In genomic region chr11:101190181-101190912, GRCm38 (mm10) we compare ENCODE assay signal across 8 mouse cellular contexts. TPM values are rescaled to one million over a fixed set of nuclear protein-coding genes. Genes with fewer than 3 reads are reported as not detected.
DNase-seq lines count a peak whose midpoint lies in the region; ATAC-seq lines count a peak whose summit lies in the region.

No protein-coding gene starts in this region.

- 50% methylated on average over 8 of the region's 8 CpGs for WGBS in heart, embryonic 10.5 days
- 57% methylated on average over 8 of the region's 8 CpGs for WGBS in heart, embryonic 16.5 days

- no peaks in the 10 kb centered on the region for H3K9me3 ChIP-seq in heart, embryonic 10.5 days
- no peaks in the 10 kb centered on the region for H3K9me3 ChIP-seq in heart, embryonic 16.5 days (replicated peaks; ENCODE audit: control insufficient read depth, low read length)

- no peak overlapping the region for H3K4me2 ChIP-seq in heart, embryonic 16.5 days (ENCODE audit: low read depth, low read length)

- H3K36me3 ChIP-seq in heart, embryonic 10.5 days = peaks cover 21% of the 10 kb centered on the region
- no peaks in the 10 kb centered on the region for H3K36me3 ChIP-seq in heart, embryonic 16.5 days (ENCODE audit: control insufficient read depth, insufficient read depth)

- ATAC-seq in heart, embryonic 16.5 days (replicated peaks; ENCODE audit: extremely low read depth, insufficient read depth, low FRiP score) = no peak
- peak; percentile 75 for ATAC-seq in megakaryocyte-erythroid progenitor cell, adult 5-6 weeks (replicated peaks; ENCODE audit: low FRiP score, low TSS enrichment, poor library complexity, severe bottlenecking)

- DNase-seq in heart, embryonic 10.5 days (ENCODE audit: low spot score) = no peak
- DNase-seq in heart, adult 8-10 months (ENCODE audit: low spot score) = no peak
- peak; percentile 56 for DNase-seq in c-Kit-positive CD71-positive TER-119-negative erythroid progenitor cells, embryonic 14.5 days (ENCODE audit: low read depth)
- DNase-seq in spleen, adult 18-20 months = no peak
- no peak for DNase-seq in right cerebral cortex, adult 2 months (ENCODE audit: low spot score in 2 of 2)
- no peak for DNase-seq in thymus, adult 18-20 months

- peak overlapping the region; percentile 7; the same call in 1 of the 2 replicates for H3K9ac ChIP-seq in heart, embryonic 16.5 days (ENCODE audit: low read length)

- H3K27me3 ChIP-seq in heart, embryonic 10.5 days (ENCODE audit: insufficient read depth, poor library complexity, severe bottlenecking) = no peaks in the 10 kb centered on the region
- H3K27me3 ChIP-seq in heart, embryonic 16.5 days (ENCODE audit: control insufficient read depth, insufficient read depth, low read length) = no peaks in the 10 kb centered on the region

- peak overlapping the region; percentile 87 for H3K27ac ChIP-seq in heart, embryonic 10.5 days
- peak overlapping the region; percentile 72 for H3K27ac ChIP-seq in heart, embryonic 16.5 days (ENCODE audit: low read length)

- H3K4me3 ChIP-seq in heart, embryonic 10.5 days = peak overlapping the region; percentile 34; the same call in 1 of the 2 replicates
- H3K4me3 ChIP-seq in heart, embryonic 16.5 days (ENCODE audit: low read length) = no peak overlapping the region

- H3K4me1 ChIP-seq in heart, embryonic 10.5 days = peaks cover 42% of the 10 kb centered on the region
- peaks cover 38% of the 10 kb centered on the region for H3K4me1 ChIP-seq in heart, embryonic 16.5 days (ENCODE audit: control insufficient read depth, insufficient read depth, low read length)

RNA-seq across cellular contexts. Expression of gene Ccr10, which starts 15.1 kb away (rescaled TPM):
- 0.16 and 0.19 TPM in 2 replicates for polyA plus RNA-seq in heart, embryonic 10.5 days (2016; fragmentation: Nextera tagmentation; extraction: Ambion mirVana)
- under 1 TPM in 2 of 4 experiments, not detected in 2; 0.14 to 0.19 TPM for total RNA-seq in heart, adult 8-10 months (2022)
- polyA plus RNA-seq in heart, embryonic 16.5 days (2015; fragmentation: Nextera tagmentation; extraction: Ambion mirVana) = 0.16 and 0.60 TPM in 2 replicates
- not detected in 2 replicates for total RNA-seq in megakaryocyte-erythroid progenitor cell, adult 5-6 weeks (2014; fragmentation: Nextera tagmentation)
- total RNA-seq in megakaryocyte-erythroid progenitor cell, adult 5-6 weeks (2017) = not detected in 2 replicates

RNA-seq across cellular contexts. Expression of gene Plekhh3, which starts 19.2 kb away (rescaled TPM):
- 5.6 and 6.4 TPM in 2 replicates for polyA plus RNA-seq in heart, embryonic 10.5 days (2016; fragmentation: Nextera tagmentation; extraction: Ambion mirVana)
- 10 to 100 TPM; 23.4 to 29.9 (median 28.1) TPM for total RNA-seq in heart, adult 8-10 months (2022)
- polyA plus RNA-seq in heart, embryonic 16.5 days (2015; fragmentation: Nextera tagmentation; extraction: Ambion mirVana) = 8.7 and 11.5 TPM in 2 replicates
- not detected in 2 replicates for total RNA-seq in megakaryocyte-erythroid progenitor cell, adult 5-6 weeks (2014; fragmentation: Nextera tagmentation)
- total RNA-seq in megakaryocyte-erythroid progenitor cell, adult 5-6 weeks (2017) = not detected in 2 replicates

RNA-seq across cellular contexts. Expression of gene Cntnap1, which starts 20.0 kb away (rescaled TPM):
- 0.39 and 0.44 TPM in 2 replicates for polyA plus RNA-seq in heart, embryonic 10.5 days (2016; fragmentation: Nextera tagmentation; extraction: Ambion mirVana)
- total RNA-seq in heart, adult 8-10 months (2022) = 1 to 10 TPM; 1.1 to 2.9 (median 1.5) TPM
- 0.89 and 1.0 TPM in 2 replicates for polyA plus RNA-seq in heart, embryonic 16.5 days (2015; fragmentation: Nextera tagmentation; extraction: Ambion mirVana)
- not detected in 2 replicates for total RNA-seq in megakaryocyte-erythroid progenitor cell, adult 5-6 weeks (2014; fragmentation: Nextera tagmentation)
- 0.15 TPM in 1 of 2 replicates, not detected in the other for total RNA-seq in megakaryocyte-erythroid progenitor cell, adult 5-6 weeks (2017)

RNA-seq across cellular contexts. Expression of gene Tubg2, which starts 34.6 kb away (rescaled TPM):
- 3.0 and 4.2 TPM in 2 replicates for polyA plus RNA-seq in heart, embryonic 10.5 days (2016; fragmentation: Nextera tagmentation; extraction: Ambion mirVana)
- 1 to 10 TPM; 2.7 to 4.9 (median 3.0) TPM for total RNA-seq in heart, adult 8-10 months (2022)
- polyA plus RNA-seq in heart, embryonic 16.5 days (2015; fragmentation: Nextera tagmentation; extraction: Ambion mirVana) = 3.0 and 3.3 TPM in 2 replicates
- total RNA-seq in megakaryocyte-erythroid progenitor cell, adult 5-6 weeks (2014; fragmentation: Nextera tagmentation) = not detected in 2 replicates
- total RNA-seq in megakaryocyte-erythroid progenitor cell, adult 5-6 weeks (2017) = not detected in 2 replicates

RNA-seq across cellular contexts. Expression of gene Ezh1, which starts 35.9 kb away (rescaled TPM):
- polyA plus RNA-seq in heart, embryonic 10.5 days (2016; fragmentation: Nextera tagmentation; extraction: Ambion mirVana) = 12.9 and 13.3 TPM in 2 replicates
- 10 to 100 TPM; 28.6 to 37.3 (median 31.7) TPM for total RNA-seq in heart, adult 8-10 months (2022)
- 14.7 and 17.1 TPM in 2 replicates for polyA plus RNA-seq in heart, embryonic 16.5 days (2015; fragmentation: Nextera tagmentation; extraction: Ambion mirVana)
- total RNA-seq in megakaryocyte-erythroid progenitor cell, adult 5-6 weeks (2014; fragmentation: Nextera tagmentation) = 18.2 and 20.6 TPM in 2 replicates
- 13.8 and 20.3 TPM in 2 replicates for total RNA-seq in megakaryocyte-erythroid progenitor cell, adult 5-6 weeks (2017)

Comparison
In these comparisons a context has a peak if more than half of its experiments do, and no peak if none do; other contexts are left out.
1. RNA of gene Plekhh3, which starts 19.2 kb away (total RNA-seq): 23.4 to 29.9 TPM in heart, adult 8-10 months; not detected in megakaryocyte-erythroid progenitor cell, adult 5-6 weeks; every median in the first group is over 10 times any median in the second.